Mouse (Mus musculus): ENCODE results near the gene Olfr1284. TPM values are rescaled to one million over a fixed set of nuclear protein-coding genes. Genes with fewer than 3 reads are reported as not detected.
"Not testable (repeated sequence)": the region's sequence is repeated elsewhere in the genome, so short reads cannot be mapped to it uniquely, and the experiment has no call there.

The Olfr1284 gene
- not detected in 2 replicates for polyA plus RNA-seq (2012; ENCODE audit: insufficient read depth, insufficient read length, low replicate concordance, missing spikeins)

DNA sequence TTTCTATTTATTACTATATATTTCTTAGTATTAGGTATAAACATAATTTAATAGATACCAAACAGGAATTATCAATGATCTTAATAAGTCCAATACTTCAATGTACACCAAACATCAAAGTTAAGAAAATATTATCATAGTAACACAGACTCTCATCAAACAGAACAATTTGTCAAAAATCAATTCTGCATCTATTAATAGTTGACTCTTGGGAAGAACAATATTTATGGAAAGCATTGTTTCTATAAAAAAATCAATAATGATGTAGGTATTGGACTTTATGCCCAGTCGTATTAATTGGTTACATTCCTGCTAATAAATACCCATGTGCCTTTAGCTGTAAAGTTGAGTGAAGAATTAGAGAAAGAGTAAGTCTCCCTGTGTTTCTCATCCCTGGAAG, at the start of gene Olfr1284:
Olfr1284 (plus strand) TSS at position 301 of the 400 bp plus-strand sequence.
- Histone ChIP-seq H3K27ac (ENCODE audit: insufficient read depth, low read depth, low read length) (no peak within 1 kb of the TSS), H3K4me1 (ENCODE audit: control insufficient read depth, insufficient read depth, low read length) (no peaks in the 10 kb centered on the region), H3K4me3 (ENCODE audit: insufficient read depth, low read depth, low read length) (no peak within 1 kb of the TSS)
- 96% methylated on average over 1 of the region's 1 CpGs for WGBS
- no peak for TF ChIP-seq CTCF (IDR thresholded peaks at IDR 0.05; ENCODE audit: insufficient read depth, low read depth, low read length)
- no peak for TF ChIP-seq POLR2A (IDR thresholded peaks at IDR 0.05; ENCODE audit: insufficient read depth, low read depth, low read length)

DNA sequence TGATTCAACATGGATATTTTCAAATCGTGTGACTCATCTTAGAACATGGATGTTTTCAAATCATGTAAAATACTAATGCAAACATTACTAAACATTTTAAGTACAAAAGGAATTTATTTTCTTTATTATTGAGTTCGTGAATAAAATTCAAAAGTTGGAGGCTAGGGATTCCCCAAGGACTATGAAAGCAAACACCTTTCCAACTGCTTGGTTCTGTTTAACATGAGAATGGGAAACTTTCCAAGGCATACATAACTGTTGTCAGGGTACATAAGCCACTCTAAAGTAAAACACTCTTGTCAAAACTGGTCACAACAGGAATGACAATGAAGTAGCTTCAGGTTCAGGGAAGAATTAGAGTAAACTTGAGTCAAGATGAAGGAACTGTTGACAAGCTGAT, 49.1 kb upstream of the Olfr1284 start, which contains the start of gene Olfr1281:
Olfr1281 (plus strand) TSS at position 301 of the 400 bp plus-strand sequence.
- TF ChIP-seq CTCF (IDR thresholded peaks at IDR 0.05; ENCODE audit: insufficient read depth, low read depth, low read length) (no peak), POLR2A (IDR thresholded peaks at IDR 0.05; ENCODE audit: insufficient read depth, low read depth, low read length) (no peak)
- 73% methylated on average over 2 of the region's 2 CpGs for WGBS
- H3K4me1 ChIP-seq (ENCODE audit: control insufficient read depth, insufficient read depth, low read length) = no peaks in the 10 kb centered on the region
- H3K27ac ChIP-seq (ENCODE audit: insufficient read depth, low read depth, low read length) = no peak within 1 kb of the TSS
- H3K4me3 ChIP-seq (ENCODE audit: insufficient read depth, low read depth, low read length) = no peak within 1 kb of the TSS

DNA sequence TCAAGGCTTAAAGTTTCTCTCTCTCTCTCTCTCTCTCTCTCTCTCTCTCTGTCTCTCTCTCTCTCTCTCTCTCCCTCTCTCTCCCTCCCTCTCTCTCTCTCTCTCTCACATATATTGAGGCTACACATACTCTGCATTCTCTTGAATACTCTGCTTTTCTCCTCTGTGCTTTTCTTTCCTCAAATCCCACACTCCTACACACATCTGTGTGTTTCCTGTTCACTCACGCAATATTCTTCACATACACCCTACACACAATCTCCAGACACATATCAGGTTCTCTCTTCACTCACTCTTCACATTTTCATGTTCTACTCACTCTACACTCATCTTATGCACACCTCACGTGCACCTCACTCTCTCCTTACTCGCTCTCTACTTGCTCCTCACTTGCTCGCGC, 41.6 kb upstream of the Olfr1284 start:
- not testable (repeated sequence) for H3K27ac ChIP-seq (ENCODE audit: insufficient read depth, low read depth, low read length)
- WGBS = 87% methylated on average over 5 of the region's 5 CpGs

DNA sequence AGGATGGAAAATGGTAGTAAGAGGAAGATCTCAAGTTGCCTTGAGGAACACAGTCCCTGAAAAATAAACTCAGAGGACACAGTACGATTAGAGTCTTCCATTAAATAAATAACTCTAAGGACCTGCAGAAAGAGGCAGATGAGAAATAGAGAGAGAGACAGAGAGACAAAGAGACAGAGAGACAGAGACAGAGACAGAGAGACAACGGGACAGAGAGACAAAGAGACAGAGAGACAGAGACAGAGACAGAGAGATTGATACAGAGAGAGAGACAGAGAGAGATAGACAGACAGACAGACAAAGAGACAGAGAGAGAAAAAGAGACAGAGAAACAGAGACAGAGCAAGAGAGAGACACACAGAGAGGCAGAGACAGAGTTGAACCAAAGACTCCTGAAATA, 39.3 kb upstream of the Olfr1284 start, which contains the start of gene Olfr1282:
Olfr1282 (minus strand) TSS at position 101 of the 400 bp plus-strand sequence.
- Histone ChIP-seq H3K27ac (ENCODE audit: insufficient read depth, low read depth, low read length) (no peak within 1 kb of the TSS), H3K4me1 (ENCODE audit: control insufficient read depth, insufficient read depth, low read length) (no peaks in the 10 kb centered on the region), H3K4me3 (ENCODE audit: insufficient read depth, low read depth, low read length) (no peak within 1 kb of the TSS)
- TF ChIP-seq POLR2A (IDR thresholded peaks at IDR 0.05; ENCODE audit: insufficient read depth, low read depth, low read length) (no peak), CTCF (IDR thresholded peaks at IDR 0.05; ENCODE audit: insufficient read depth, low read depth, low read length) (no peak)
- 68% methylated on average over 2 of the region's 2 CpGs for WGBS

More for the DNA sequence above, 41.6 kb upstream of the Olfr1284 start:
- H3K4me1 ChIP-seq (ENCODE audit: control insufficient read depth, insufficient read depth, low read length); H3K4me3 ChIP-seq (ENCODE audit: insufficient read depth, low read depth, low read length): not testable (repeated sequence)

DNA sequence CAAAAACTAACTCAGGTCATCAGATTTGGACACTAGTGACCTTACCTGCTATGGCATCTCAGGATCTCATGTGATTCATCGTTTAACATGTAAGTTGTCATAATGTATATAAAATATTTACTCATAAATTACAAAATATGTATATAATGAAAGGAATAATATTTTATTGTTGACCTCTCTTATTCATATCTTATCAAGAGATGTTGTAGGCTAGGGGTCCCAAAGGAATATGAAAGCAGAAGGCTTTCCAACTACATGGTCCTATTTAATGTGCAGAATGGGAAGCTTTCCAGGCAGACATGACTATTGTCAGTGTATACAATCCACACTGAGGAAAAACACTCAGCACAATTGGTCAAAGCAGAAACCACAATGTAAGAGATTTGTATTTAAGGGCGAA, 8.8 kb upstream of the Olfr1284 start, which contains the start of gene Olfr1283:
Olfr1283 (plus strand) TSS at position 301 of the 400 bp plus-strand sequence.
- no peak within 1 kb of the TSS for H3K4me3 ChIP-seq (ENCODE audit: insufficient read depth, low read depth, low read length)
- no peak for TF ChIP-seq POLR2A (IDR thresholded peaks at IDR 0.05; ENCODE audit: insufficient read depth, low read depth, low read length)
- TF ChIP-seq CTCF (IDR thresholded peaks at IDR 0.05; ENCODE audit: insufficient read depth, low read depth, low read length) = no peak
- no peak within 1 kb of the TSS for H3K27ac ChIP-seq (ENCODE audit: insufficient read depth, low read depth, low read length)
- 77% methylated on average over 2 of the region's 2 CpGs for WGBS
- H3K4me1 ChIP-seq (ENCODE audit: control insufficient read depth, insufficient read depth, low read length) = no peaks in the 10 kb centered on the region

DNA sequence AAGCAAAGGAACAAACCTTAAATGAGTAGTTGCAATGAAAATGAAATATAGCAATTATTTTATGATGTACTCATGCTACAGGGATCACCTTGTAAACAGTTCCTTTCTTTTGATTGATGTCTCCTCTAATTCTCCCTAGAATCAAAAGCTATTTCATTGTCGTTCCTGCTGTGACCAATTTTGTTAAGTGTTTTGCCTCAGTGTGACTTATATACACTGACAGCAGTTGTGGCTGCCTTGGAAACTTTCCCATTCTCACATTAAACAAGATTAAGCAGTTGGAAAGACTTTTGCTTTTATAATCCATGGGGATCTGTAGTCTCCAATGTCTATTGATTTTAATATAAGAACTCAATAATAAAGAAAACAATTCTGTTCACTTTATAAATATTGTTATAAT, 47.6 kb downstream of the Olfr1284 start, which contains the start of gene Olfr1286:
Olfr1286 (minus strand) TSS at position 185 of the 400 bp plus-strand sequence.
- WGBS = 71% methylated on average over 1 of the region's 1 CpGs
- Histone ChIP-seq H3K4me3 (ENCODE audit: insufficient read depth, low read depth, low read length) (no peak within 1 kb of the TSS), H3K27ac (ENCODE audit: insufficient read depth, low read depth, low read length) (no peak within 1 kb of the TSS), H3K4me1 (ENCODE audit: control insufficient read depth, insufficient read depth, low read length) (no peaks in the 10 kb centered on the region)
- no peak for TF ChIP-seq POLR2A (IDR thresholded peaks at IDR 0.05; ENCODE audit: insufficient read depth, low read depth, low read length)
- TF ChIP-seq CTCF (IDR thresholded peaks at IDR 0.05; ENCODE audit: insufficient read depth, low read depth, low read length) = no peak

Other genes starting within 250 kb of the Olfr1284 start
- not detected in 2 replicates for gene Gm15130, start 222.6 kb upstream of the Olfr1284 start, polyA plus RNA-seq (2012; ENCODE audit: insufficient read depth, insufficient read length, low replicate concordance, missing spikeins)
- not detected in 2 replicates for gene 4930430A15Rik, start 145.9 kb upstream of the Olfr1284 start, polyA plus RNA-seq (2012; ENCODE audit: insufficient read depth, insufficient read length, low replicate concordance, missing spikeins)
- gene Olfr1275, start 140.2 kb upstream of the Olfr1284 start, polyA plus RNA-seq (2012; ENCODE audit: insufficient read depth, insufficient read length, low replicate concordance, missing spikeins) = not detected in 2 replicates
- not detected in 2 replicates for gene Olfr1276, start 121.0 kb upstream of the Olfr1284 start, polyA plus RNA-seq (2012; ENCODE audit: insufficient read depth, insufficient read length, low replicate concordance, missing spikeins)
- not detected in 2 replicates for gene Olfr1277, start 101.4 kb upstream of the Olfr1284 start, polyA plus RNA-seq (2012; ENCODE audit: insufficient read depth, insufficient read length, low replicate concordance, missing spikeins)
- gene Olfr1278, start 85.4 kb upstream of the Olfr1284 start, polyA plus RNA-seq (2012; ENCODE audit: insufficient read depth, insufficient read length, low replicate concordance, missing spikeins) = not detected in 2 replicates
- not detected in 2 replicates for gene Olfr1279, start 74.9 kb upstream of the Olfr1284 start, polyA plus RNA-seq (2012; ENCODE audit: insufficient read depth, insufficient read length, low replicate concordance, missing spikeins)
- gene Olfr1280, start 61.5 kb upstream of the Olfr1284 start, polyA plus RNA-seq (2012; ENCODE audit: insufficient read depth, insufficient read length, low replicate concordance, missing spikeins) = not detected in 2 replicates
- gene Olfr1281, start 49.0 kb upstream of the Olfr1284 start, polyA plus RNA-seq (2012; ENCODE audit: insufficient read depth, insufficient read length, low replicate concordance, missing spikeins) = not detected in 2 replicates
- not detected in 2 replicates for gene Olfr1282, start 39.4 kb upstream of the Olfr1284 start, polyA plus RNA-seq (2012; ENCODE audit: insufficient read depth, insufficient read length, low replicate concordance, missing spikeins)
- gene Olfr1283, start 8.7 kb upstream of the Olfr1284 start, polyA plus RNA-seq (2012; ENCODE audit: insufficient read depth, insufficient read length, low replicate concordance, missing spikeins) = not detected in 2 replicates
- gene Olfr1286, start 47.6 kb downstream of the Olfr1284 start, polyA plus RNA-seq (2012; ENCODE audit: insufficient read depth, insufficient read length, low replicate concordance, missing spikeins) = not detected in 2 replicates
- not detected in 2 replicates for gene Olfr1287, start 73.6 kb downstream of the Olfr1284 start, polyA plus RNA-seq (2012; ENCODE audit: insufficient read depth, insufficient read length, low replicate concordance, missing spikeins)
- gene Olfr1288, start 98.6 kb downstream of the Olfr1284 start, polyA plus RNA-seq (2012; ENCODE audit: insufficient read depth, insufficient read length, low replicate concordance, missing spikeins) = not detected in 2 replicates
- gene Olfr1289, start 105.3 kb downstream of the Olfr1284 start, polyA plus RNA-seq (2012; ENCODE audit: insufficient read depth, insufficient read length, low replicate concordance, missing spikeins) = not detected in 2 replicates
- gene Olfr1290, start 118.3 kb downstream of the Olfr1284 start, polyA plus RNA-seq (2012; ENCODE audit: insufficient read depth, insufficient read length, low replicate concordance, missing spikeins) = not detected in 2 replicates
- gene Olfr1291-ps1, start 121.7 kb downstream of the Olfr1284 start, polyA plus RNA-seq (2012; ENCODE audit: insufficient read depth, insufficient read length, low replicate concordance, missing spikeins) = not detected in 2 replicates
- gene Olfr1293-ps, start 149.7 kb downstream of the Olfr1284 start, polyA plus RNA-seq (2012; ENCODE audit: insufficient read depth, insufficient read length, low replicate concordance, missing spikeins) = not detected in 2 replicates
- gene Olfr1294, start 164.8 kb downstream of the Olfr1284 start, polyA plus RNA-seq (2012; ENCODE audit: insufficient read depth, insufficient read length, low replicate concordance, missing spikeins) = not detected in 2 replicates
- gene Olfr1295, start 194.2 kb downstream of the Olfr1284 start, polyA plus RNA-seq (2012; ENCODE audit: insufficient read depth, insufficient read length, low replicate concordance, missing spikeins) = not detected in 2 replicates

Data from olfactory bulb, adult 2 months (tissue).